Mouse (Mus musculus): ENCODE measurements around the gene Aff3. TPM values are rescaled to one million over a fixed set of nuclear protein-coding genes. Genes with fewer than 3 reads are reported as not detected.

Aff3 gene
- total RNA-seq, 1 experiment: 1.7 TPM

DNA sequence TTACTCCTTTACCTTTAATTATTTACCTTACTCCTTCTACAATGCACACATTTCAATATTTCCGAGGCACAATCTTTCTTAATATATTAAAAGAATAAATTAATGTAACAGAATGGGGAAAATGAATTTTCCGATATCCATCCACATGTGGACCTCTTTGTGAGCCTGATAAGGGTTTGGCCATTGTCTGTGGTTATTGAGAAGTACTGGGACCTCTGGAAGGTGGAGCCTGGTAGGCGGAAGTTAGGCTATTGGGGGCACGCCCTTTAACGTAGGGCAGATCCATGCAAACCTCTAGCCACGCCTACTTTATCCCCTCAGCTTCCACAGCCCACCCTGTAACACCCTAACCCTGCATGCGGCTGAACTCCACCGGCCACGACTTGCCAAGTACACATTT, 3.1 kb upstream of the Aff3 start:
- H3K9me3 ChIP-seq (ENCODE audit: control insufficient read depth, insufficient read depth, low read depth, low read length): no peaks in the 10 kb centered on the region
- no peaks in the 10 kb centered on the region for H3K36me3 ChIP-seq (ENCODE audit: control insufficient read depth, insufficient read depth, low read length, poor library complexity, severe bottlenecking)
- H3K27ac ChIP-seq (ENCODE audit: insufficient read depth, low read depth, low read length, poor library complexity, severe bottlenecking): no peak overlapping the region
- no peak for DNase-seq (ENCODE audit: low read depth, low spot score)
- H3K4me1 ChIP-seq (ENCODE audit: control insufficient read depth in 2 of 2, insufficient read depth in 2 of 2, low read length in 2 of 2, poor library complexity in 1 of 2): no peaks in the 10 kb centered on the region
- H3K4me3 ChIP-seq (ENCODE audit: insufficient read depth in 1 of 2, low read depth in 1 of 2, low read length in 2 of 2, poor library complexity in 1 of 2, severe bottlenecking in 1 of 2): no peak overlapping the region
- TF ChIP-seq HCFC1 (IDR thresholded peaks at IDR 0.05; ENCODE audit: borderline replicate concordance, insufficient read depth, low read length): no peak
- in situ Hi-C loops (cut with MboI; ENCODE audit: low sequenced_read_pairs in 2 of 2, unreplicated experiment in 2 of 2): no loop called here
- H3K9ac ChIP-seq (ENCODE audit: insufficient read depth, low read depth, low read length, poor library complexity, severe bottlenecking): no peak overlapping the region

GRCm38 (mm10) chr1:38666766-38667118, 2.0 kb upstream of the Aff3 start:
- no peak overlapping the region for H3K9ac ChIP-seq (ENCODE audit: insufficient read depth, low read depth, low read length, poor library complexity, severe bottlenecking)
- TF ChIP-seq MAFK (IDR thresholded peaks at IDR 0.05; ENCODE audit: insufficient read depth, low read depth, low read length): no peak
- no peak for TF ChIP-seq HCFC1 (IDR thresholded peaks at IDR 0.05; ENCODE audit: borderline replicate concordance, insufficient read depth, low read length)
- TF ChIP-seq ZC3H11A (IDR thresholded peaks at IDR 0.05; ENCODE audit: borderline replicate concordance, low read depth, low read length): no peak
- TF ChIP-seq CHD2 (IDR thresholded peaks at IDR 0.05; ENCODE audit: low read depth, low read length): no peak
- no peak for TF ChIP-seq ZNF384 (IDR thresholded peaks at IDR 0.05; ENCODE audit: low read depth, low read length)
- no peak overlapping the region for H3K27ac ChIP-seq (ENCODE audit: insufficient read depth, low read depth, low read length, poor library complexity, severe bottlenecking)
- in situ Hi-C loops (cut with MboI; ENCODE audit: low sequenced_read_pairs in 2 of 2, unreplicated experiment in 2 of 2): no loop called here
- no peaks in the 10 kb centered on the region for H3K36me3 ChIP-seq (ENCODE audit: control insufficient read depth, insufficient read depth, low read length, poor library complexity, severe bottlenecking)
- H3K9me3 ChIP-seq (ENCODE audit: control insufficient read depth, insufficient read depth, low read depth, low read length): no peaks in the 10 kb centered on the region
- H3K4me1 ChIP-seq (ENCODE audit: control insufficient read depth in 2 of 2, insufficient read depth in 2 of 2, low read length in 2 of 2, poor library complexity in 1 of 2): no peaks in the 10 kb centered on the region
- no peak for DNase-seq (ENCODE audit: low read depth, low spot score)
- H3K4me3 ChIP-seq (ENCODE audit: insufficient read depth in 1 of 2, low read depth in 1 of 2, low read length in 2 of 2, poor library complexity in 1 of 2, severe bottlenecking in 1 of 2): no peak overlapping the region

GRCm38 (mm10) chr1:38666111-38666765, 1.5 kb upstream of the Aff3 start:
- Histone ChIP-seq H3K9me3 (ENCODE audit: control insufficient read depth, insufficient read depth, low read depth, low read length) (no peaks in the 10 kb centered on the region), H3K4me1 (ENCODE audit: control insufficient read depth in 2 of 2, insufficient read depth in 2 of 2, low read length in 2 of 2, poor library complexity in 1 of 2) (no peaks in the 10 kb centered on the region), H3K27ac (ENCODE audit: insufficient read depth, low read depth, low read length, poor library complexity, severe bottlenecking) (no peak overlapping the region), H3K9ac (ENCODE audit: insufficient read depth, low read depth, low read length, poor library complexity, severe bottlenecking) (no peak overlapping the region), H3K4me3 (ENCODE audit: insufficient read depth in 1 of 2, low read depth in 1 of 2, low read length in 2 of 2, poor library complexity in 1 of 2, severe bottlenecking in 1 of 2) (no peak overlapping the region), H3K36me3 (ENCODE audit: control insufficient read depth, insufficient read depth, low read length, poor library complexity, severe bottlenecking) (no peaks in the 10 kb centered on the region)
- no peak for DNase-seq (ENCODE audit: low read depth, low spot score)
- in situ Hi-C loops (cut with MboI; ENCODE audit: low sequenced_read_pairs in 2 of 2, unreplicated experiment in 2 of 2): no loop called here
- TF ChIP-seq CHD2 (IDR thresholded peaks at IDR 0.05; ENCODE audit: low read depth, low read length) (no peak), ZC3H11A (IDR thresholded peaks at IDR 0.05; ENCODE audit: borderline replicate concordance, low read depth, low read length) (no peak), HCFC1 (IDR thresholded peaks at IDR 0.05; ENCODE audit: borderline replicate concordance, insufficient read depth, low read length) (no peak), ZNF384 (IDR thresholded peaks at IDR 0.05; ENCODE audit: low read depth, low read length) (no peak), MAFK (IDR thresholded peaks at IDR 0.05; ENCODE audit: insufficient read depth, low read depth, low read length) (no peak)

DNA sequence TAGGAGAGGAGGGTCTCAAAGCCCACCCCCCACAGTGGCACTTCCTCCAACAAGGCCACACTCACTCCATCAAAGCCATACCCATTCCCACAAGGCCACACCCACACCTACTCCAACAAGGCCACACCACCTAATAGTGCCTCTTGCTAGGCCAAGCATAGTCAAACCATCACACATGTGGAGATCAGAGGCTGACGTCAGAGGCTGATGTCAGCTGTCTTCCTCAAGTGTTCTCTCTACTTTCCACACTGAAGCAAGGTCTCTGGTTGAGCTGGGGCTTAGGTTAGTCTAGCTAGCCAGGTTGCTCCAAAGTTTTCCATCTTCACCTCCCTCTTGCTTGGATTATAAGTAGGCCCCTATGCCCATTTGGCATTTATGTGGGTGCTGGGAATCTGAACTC, 856 bp upstream of the Aff3 start:
- no peaks in the 10 kb centered on the region for H3K36me3 ChIP-seq (ENCODE audit: control insufficient read depth, insufficient read depth, low read length, poor library complexity, severe bottlenecking)
- H3K9me3 ChIP-seq (ENCODE audit: control insufficient read depth, insufficient read depth, low read depth, low read length): no peaks in the 10 kb centered on the region
- no peak overlapping the region for H3K9ac ChIP-seq (ENCODE audit: insufficient read depth, low read depth, low read length, poor library complexity, severe bottlenecking)
- H3K4me3 ChIP-seq (ENCODE audit: insufficient read depth in 1 of 2, low read depth in 1 of 2, low read length in 2 of 2, poor library complexity in 1 of 2, severe bottlenecking in 1 of 2): no peak overlapping the region
- H3K4me1 ChIP-seq (ENCODE audit: control insufficient read depth in 2 of 2, insufficient read depth in 2 of 2, low read length in 2 of 2, poor library complexity in 1 of 2): no peaks in the 10 kb centered on the region
- DNase-seq (ENCODE audit: low read depth, low spot score): no peak
- H3K27ac ChIP-seq (ENCODE audit: insufficient read depth, low read depth, low read length, poor library complexity, severe bottlenecking): no peak overlapping the region
- TF ChIP-seq ZNF384 (IDR thresholded peaks at IDR 0.05; ENCODE audit: low read depth, low read length): no peak
- TF ChIP-seq MAFK (IDR thresholded peaks at IDR 0.05; ENCODE audit: insufficient read depth, low read depth, low read length): no peak
- no peak for TF ChIP-seq CHD2 (IDR thresholded peaks at IDR 0.05; ENCODE audit: low read depth, low read length)
- no peak for TF ChIP-seq ZC3H11A (IDR thresholded peaks at IDR 0.05; ENCODE audit: borderline replicate concordance, low read depth, low read length)
- no peak for TF ChIP-seq HCFC1 (IDR thresholded peaks at IDR 0.05; ENCODE audit: borderline replicate concordance, insufficient read depth, low read length)
- in situ Hi-C loops (cut with MboI; ENCODE audit: low sequenced_read_pairs in 2 of 2, unreplicated experiment in 2 of 2): no loop called here

- Histone ChIP-seq H3K9me3 (ENCODE audit: control insufficient read depth, insufficient read depth, low read depth, low read length) (no peaks in the 10 kb centered on the region), H3K4me1 (ENCODE audit: control insufficient read depth in 2 of 2, insufficient read depth in 2 of 2, low read length in 2 of 2, poor library complexity in 1 of 2) (no peaks in the 10 kb centered on the region), H3K9ac (ENCODE audit: insufficient read depth, low read depth, low read length, poor library complexity, severe bottlenecking) (no peak overlapping the region), H3K36me3 (ENCODE audit: control insufficient read depth, insufficient read depth, low read length, poor library complexity, severe bottlenecking) (no peaks in the 10 kb centered on the region), H3K27ac (ENCODE audit: insufficient read depth, low read depth, low read length, poor library complexity, severe bottlenecking) (no peak overlapping the region), H3K4me3 (ENCODE audit: insufficient read depth in 1 of 2, low read depth in 1 of 2, low read length in 2 of 2, poor library complexity in 1 of 2, severe bottlenecking in 1 of 2) (no peak overlapping the region)
- TF ChIP-seq CHD2 (IDR thresholded peaks at IDR 0.05; ENCODE audit: low read depth, low read length) (no peak), ZNF384 (IDR thresholded peaks at IDR 0.05; ENCODE audit: low read depth, low read length) (no peak), HCFC1 (IDR thresholded peaks at IDR 0.05; ENCODE audit: borderline replicate concordance, insufficient read depth, low read length) (no peak), MAFK (IDR thresholded peaks at IDR 0.05; ENCODE audit: insufficient read depth, low read depth, low read length) (no peak), ZC3H11A (IDR thresholded peaks at IDR 0.05; ENCODE audit: borderline replicate concordance, low read depth, low read length) (no peak)
- DNase-seq (ENCODE audit: low read depth, low spot score): no peak
- in situ Hi-C loops (cut with MboI; ENCODE audit: low sequenced_read_pairs in 2 of 2, unreplicated experiment in 2 of 2): no loop called here
Observed at GRCm38 (mm10) chr1:38664261-38664660, 494 bp downstream of the Aff3 start.
